ENCODE assay signal across 17 mouse cellular contexts in genomic region chr1:132440896-132441435, GRCm38 (mm10). TPM values are rescaled to one million over a fixed set of nuclear protein-coding genes. Genes with fewer than 3 reads are reported as not detected.
A peak's percentile ranks its signal among the peaks of the same experiment; 100 is the strongest.
DNase-seq lines count a peak whose midpoint lies in the region; TF ChIP-seq lines count a peak whose summit lies in the region.
"Had no signal": no experiment of that assay in that cellular context is flagged by ENCODE, and none has a peak within 500 bp of the region (broad histone marks: within the 10 kb centered on the region; RNA-seq: fewer than 3 reads in every experiment).

No protein-coding gene starts in this region.

- H3K4me3 ChIP-seq in gastrocnemius, adult 2 months, result no peak overlapping the region
- no peak overlapping the region for H3K4me3 ChIP-seq in layer of hippocampus, adult 2 months
- H3K4me3 ChIP-seq: embryonic facial prominence, embryonic 13.5 days; limb, embryonic 12.5 days; lung, embryonic 15.5 days; megakaryocyte, embryonic 14.5 days; stomach, embryonic 15.5 days had no signal

- H3K27ac ChIP-seq in gastrocnemius, adult 2 months, result no peak overlapping the region
- 0 out of 2 replicates have a peak overlapping the region, but pooled peaks have one; percentile 3 for H3K27ac ChIP-seq in layer of hippocampus, adult 2 months
- H3K27ac ChIP-seq: embryonic facial prominence, embryonic 13.5 days; limb, embryonic 12.5 days; lung, embryonic 15.5 days; stomach, embryonic 15.5 days had no signal

- TF ChIP-seq CTCF in gastrocnemius, adult 2 months (IDR thresholded peaks at IDR 0.05), result peak; percentile 19; the same call in 1 of the 2 replicates
- peak; percentile 47 for TF ChIP-seq CTCF in layer of hippocampus, adult 2 months (conservative IDR thresholded peaks at IDR 0.05)

- intact Hi-C loops in gastrocnemius, adult 2 months (cut with DNase I), result no loop called here
- intact Hi-C loops in gastrocnemius, postnatal 36 days (cut with DNase I), result loop anchor here (5.0 kb wide), 1 partner anchor 34 kb away; no protein-coding TSS in a partner anchor
- intact Hi-C loops in left cerebral cortex, postnatal 25 days (cut with DNase I), result no loop called here

- DNase-seq in gastrocnemius, adult 2 months, result no peak
- DNase-seq in gastrocnemius, postnatal 36 days, result no peak
- DNase-seq in layer of hippocampus, adult 2 months (ENCODE audit: low spot score in 2 of 2), result no peak
- DNase-seq in layer of hippocampus, adult 11-12 months (ENCODE audit: low spot score), result no peak
- peak; percentile 29 for DNase-seq in right cerebral cortex, postnatal 4 days
- no peak for DNase-seq in right cerebral cortex, postnatal 36 days (ENCODE audit: low spot score in 2 of 2)
- no peak for DNase-seq in left cerebral cortex, postnatal 25 days (ENCODE audit: low spot score in 2 of 2)
- DNase-seq in left cerebral cortex, adult 18-20 months (ENCODE audit: low spot score in 2 of 2), result no peak
- DNase-seq: adrenal gland, postnatal 10 days; cerebellum, adult 8-10 months; gastrocnemius, postnatal 14 days; heart, postnatal 36 days had no signal

RNA-seq across cellular contexts. Expression of gene Dstyk, which starts 23.6 kb away (rescaled TPM):
- 10 to 100 TPM in 1 of 2 experiments, 1 to 10 TPM in 1; 9.7 to 11.1 TPM for total RNA-seq in gastrocnemius, adult 2 months (2021)
- total RNA-seq in gastrocnemius, postnatal 36 days (2021), result 1 to 10 TPM; 8.9 to 9.2 TPM
- total RNA-seq in layer of hippocampus, adult 2 months (2021), result 10 to 100 TPM; 49.0 to 50.2 TPM
- 10 to 100 TPM; 40.3 to 43.2 TPM for total RNA-seq in left cerebral cortex, postnatal 25 days (2021)
- total RNA-seq in left cerebral cortex, adult 18-20 months (2021), result 10 to 100 TPM; 44.3 to 45.2 TPM

RNA-seq across cellular contexts. Expression of gene Rbbp5, which starts 36.2 kb away (rescaled TPM):
- total RNA-seq in gastrocnemius, adult 2 months (2021), result 10 to 100 TPM; 18.4 to 23.5 TPM
- total RNA-seq in gastrocnemius, postnatal 36 days (2021), result 10 to 100 TPM; 14.2 to 20.0 TPM
- total RNA-seq in layer of hippocampus, adult 2 months (2021), result 10 to 100 TPM; 64.0 to 71.1 TPM
- total RNA-seq in left cerebral cortex, postnatal 25 days (2021), result 10 to 100 TPM; 50.4 to 55.0 TPM
- 10 to 100 TPM; 59.5 to 61.4 TPM for total RNA-seq in left cerebral cortex, adult 18-20 months (2021)

RNA-seq across cellular contexts. Expression of gene Tmcc2, which starts 49.9 kb away (rescaled TPM):
- total RNA-seq in gastrocnemius, adult 2 months (2021), result 10 to 100 TPM; 29.4 to 40.8 TPM
- total RNA-seq in gastrocnemius, postnatal 36 days (2021), result 10 to 100 TPM; 29.6 to 34.5 TPM
- total RNA-seq in layer of hippocampus, adult 2 months (2021), result 100 to 1,000 TPM; 242 to 256 TPM
- total RNA-seq in left cerebral cortex, postnatal 25 days (2021), result 100 to 1,000 TPM; 158 to 162 TPM
- total RNA-seq in left cerebral cortex, adult 18-20 months (2021), result 100 to 1,000 TPM; 204 to 205 TPM
